10 mouse cellular contexts compared by ENCODE assay signal in genomic region chr19:38055798-38056197, GRCm38 (mm10). TPM values are rescaled to one million over a fixed set of nuclear protein-coding genes. Genes with fewer than 3 reads are reported as not detected.
DNase-seq lines count a peak whose midpoint lies in the region; ATAC-seq and TF ChIP-seq lines count a peak whose summit lies in the region.
"Had no signal": no experiment of that assay in that cellular context is flagged by ENCODE, and none has a peak within 500 bp of the region (broad histone marks: within the 10 kb centered on the region; RNA-seq: fewer than 3 reads in every experiment).

No protein-coding gene starts in this region.

- intact Hi-C loops in heart, postnatal 25 days (cut with DNase I): loop anchor here (10.0 kb wide), 1 partner anchor 299 kb away; no protein-coding TSS in a partner anchor

- H3K4me3 ChIP-seq in heart, embryonic 10.5 days: peak overlapping the region; percentile 84
- H3K4me3 ChIP-seq in ES-Bruce4 (ENCODE audit: low read depth, low read length): peak overlapping the region; percentile 79
- peak overlapping the region; percentile 66 for H3K4me3 ChIP-seq in hindbrain, embryonic 11.5 days (ENCODE audit: low read depth, low read length)
- peak overlapping the region; percentile 75 for H3K4me3 ChIP-seq in midbrain, embryonic 11.5 days (ENCODE audit: low read depth, low read length)

- DNase-seq in heart, embryonic 10.5 days (ENCODE audit: low spot score): no peak
- DNase-seq in heart, postnatal 25 days (ENCODE audit: low spot score): no peak
- no peak for DNase-seq in hindbrain, embryonic 11.5 days (ENCODE audit: low spot score)
- DNase-seq in midbrain, embryonic 11.5 days (ENCODE audit: low spot score, missing footprints): peak; percentile 83
- no peak for DNase-seq in adipocyte (ENCODE audit: low spot score)
- no peak for DNase-seq in kidney, adult 11 months
- DNase-seq: cerebellum, adult 9-10 months; kidney, postnatal 25 days had no signal

- H3K4me2 ChIP-seq in hindbrain, embryonic 11.5 days (replicated peaks; ENCODE audit: low read depth, low read length): peak overlapping the region; percentile 44
- peak overlapping the region; percentile 68 for H3K4me2 ChIP-seq in midbrain, embryonic 11.5 days

- H3K27me3 ChIP-seq in heart, embryonic 10.5 days (ENCODE audit: insufficient read depth, poor library complexity, severe bottlenecking): no peaks in the 10 kb centered on the region
- H3K27me3 ChIP-seq in ES-Bruce4 (ENCODE audit: control insufficient read depth, insufficient read depth, low read length, poor library complexity, severe bottlenecking): no peaks in the 10 kb centered on the region
- no peaks in the 10 kb centered on the region for H3K27me3 ChIP-seq in hindbrain, embryonic 11.5 days (ENCODE audit: control insufficient read depth, insufficient read depth, low read length)
- H3K27me3 ChIP-seq in midbrain, embryonic 11.5 days (ENCODE audit: control insufficient read depth, insufficient read depth, low read length): no peaks in the 10 kb centered on the region

- no peak for ATAC-seq in hindbrain, embryonic 11.5 days (ENCODE audit: low FRiP score)
- ATAC-seq in midbrain, embryonic 11.5 days (ENCODE audit: low FRiP score): no peak
- no peak for ATAC-seq in frontal cortex, adult (ENCODE audit: low TSS enrichment)

- no peak for TF ChIP-seq CTCF in ES-Bruce4 (IDR thresholded peaks at IDR 0.05; ENCODE audit: low read depth, low read length)

- TF ChIP-seq EP300 in ES-Bruce4 (IDR thresholded peaks at IDR 0.05; ENCODE audit: insufficient read depth, low read depth, low read length): no peak

- TF ChIP-seq POLR2A in ES-Bruce4 (IDR thresholded peaks at IDR 0.05; ENCODE audit: insufficient read depth, low read length): no peak

- peak overlapping the region; percentile 88 for H3K9ac ChIP-seq in ES-Bruce4 (ENCODE audit: low read depth, poor library complexity, severe bottlenecking)
- H3K9ac ChIP-seq in hindbrain, embryonic 11.5 days (ENCODE audit: low read depth, low read length): peak overlapping the region; percentile 73; the same call in 1 of the 2 replicates
- peak overlapping the region; percentile 71 for H3K9ac ChIP-seq in midbrain, embryonic 11.5 days (ENCODE audit: low read length)

- 0 out of 2 replicates have a peak overlapping the region, but pooled peaks have one; percentile 90 for H3K27ac ChIP-seq in heart, embryonic 10.5 days
- H3K27ac ChIP-seq in ES-Bruce4 (ENCODE audit: insufficient read depth, low read length): peak overlapping the region; percentile 71
- no peak overlapping the region for H3K27ac ChIP-seq in hindbrain, embryonic 11.5 days (ENCODE audit: low read depth, low read length)
- no peak overlapping the region for H3K27ac ChIP-seq in midbrain, embryonic 11.5 days (ENCODE audit: low read depth, low read length)

- no peaks in the 10 kb centered on the region for H3K9me3 ChIP-seq in heart, embryonic 10.5 days
- H3K9me3 ChIP-seq in ES-Bruce4 (replicated peaks; ENCODE audit: control insufficient read depth, insufficient read depth, low read length, poor library complexity, severe bottlenecking): no peaks in the 10 kb centered on the region
- H3K9me3 ChIP-seq in hindbrain, embryonic 11.5 days (ENCODE audit: control insufficient read depth, low read length): no peaks in the 10 kb centered on the region
- no peaks in the 10 kb centered on the region for H3K9me3 ChIP-seq in midbrain, embryonic 11.5 days (ENCODE audit: control insufficient read depth, low read length)

- WGBS in heart, embryonic 10.5 days: 23% methylated on average over 6 of the region's 6 CpGs
- 22% methylated on average over 6 of the region's 6 CpGs for WGBS in hindbrain, embryonic 11.5 days
- WGBS in midbrain, embryonic 11.5 days: 21% methylated on average over 6 of the region's 6 CpGs

- peaks cover 6% of the 10 kb centered on the region for H3K4me1 ChIP-seq in heart, embryonic 10.5 days
- H3K4me1 ChIP-seq in ES-Bruce4 (ENCODE audit: control insufficient read depth, insufficient read depth, low read length): no peaks in the 10 kb centered on the region
- 0 out of 2 replicates have a peak, but pooled peaks cover 2% of the 10 kb centered on the region for H3K4me1 ChIP-seq in hindbrain, embryonic 11.5 days (replicated peaks; ENCODE audit: control insufficient read depth, insufficient read depth, low read length)
- peaks cover 7% of the 10 kb centered on the region; the same call in 1 of the 2 replicates for H3K4me1 ChIP-seq in midbrain, embryonic 11.5 days (ENCODE audit: control insufficient read depth, insufficient read depth, low read length)

- H3K36me3 ChIP-seq in heart, embryonic 10.5 days: peaks cover 31% of the 10 kb centered on the region
- peaks cover 36% of the 10 kb centered on the region for H3K36me3 ChIP-seq in ES-Bruce4 (ENCODE audit: control insufficient read depth, insufficient read depth, low read length, poor library complexity, severe bottlenecking)
- H3K36me3 ChIP-seq in hindbrain, embryonic 11.5 days (ENCODE audit: control insufficient read depth, insufficient read depth, low read length): 0 out of 2 replicates have a peak, but pooled peaks cover 3% of the 10 kb centered on the region
- peaks cover 8% of the 10 kb centered on the region; the same call in 1 of the 2 replicates for H3K36me3 ChIP-seq in midbrain, embryonic 11.5 days (ENCODE audit: control insufficient read depth, insufficient read depth, low read length)

RNA-seq across cellular contexts. Expression of gene Cep55, which starts 1.0 kb away (rescaled TPM):
- polyA plus RNA-seq in heart, embryonic 10.5 days (2016; fragmentation: Nextera tagmentation; extraction: Ambion mirVana): 30.0 and 31.8 TPM in 2 replicates
- total RNA-seq in heart, postnatal 25 days (2021): under 1 TPM; 0.50 to 0.78 TPM
- polyA plus RNA-seq in ES-Bruce4 (2011; ENCODE audit: insufficient read depth, insufficient read length, low read depth, missing spikeins): 70.4 and 75.1 TPM in 2 replicates
- polyA plus RNA-seq in hindbrain, embryonic 11.5 days (2014; fragmentation: Nextera tagmentation; extraction: Ambion mirVana): 44.1 and 46.9 TPM in 2 replicates
- polyA plus RNA-seq in midbrain, embryonic 11.5 days (2014; fragmentation: Nextera tagmentation; extraction: Ambion mirVana): 60.8 and 67.1 TPM in 2 replicates

RNA-seq across cellular contexts. Expression of gene Myof, which starts 12.4 kb away (rescaled TPM):
- polyA plus RNA-seq in heart, embryonic 10.5 days (2016; fragmentation: Nextera tagmentation; extraction: Ambion mirVana): 4.0 and 4.6 TPM in 2 replicates
- 10 to 100 TPM in 1 of 2 experiments, 1 to 10 TPM in 1; 9.5 to 10.3 TPM for total RNA-seq in heart, postnatal 25 days (2021)
- 23.1 and 25.2 TPM in 2 replicates for polyA plus RNA-seq in ES-Bruce4 (2011; ENCODE audit: insufficient read depth, insufficient read length, low read depth, missing spikeins)
- 3.4 and 5.3 TPM in 2 replicates for polyA plus RNA-seq in hindbrain, embryonic 11.5 days (2014; fragmentation: Nextera tagmentation; extraction: Ambion mirVana)
- polyA plus RNA-seq in midbrain, embryonic 11.5 days (2014; fragmentation: Nextera tagmentation; extraction: Ambion mirVana): 3.3 and 3.6 TPM in 2 replicates

RNA-seq across cellular contexts. Expression of gene Ffar4, which starts 41.1 kb away (rescaled TPM):
- polyA plus RNA-seq in heart, embryonic 10.5 days (2016; fragmentation: Nextera tagmentation; extraction: Ambion mirVana): 0.14 and 1.5 TPM in 2 replicates
- under 1 TPM in 1 of 2 experiments, not detected in 1; 0.20 TPM for total RNA-seq in heart, postnatal 25 days (2021)
- polyA plus RNA-seq in ES-Bruce4 (2011; ENCODE audit: insufficient read depth, insufficient read length, low read depth, missing spikeins): not detected in 2 replicates
- polyA plus RNA-seq in hindbrain, embryonic 11.5 days (2014; fragmentation: Nextera tagmentation; extraction: Ambion mirVana): not detected in 2 replicates
- polyA plus RNA-seq in midbrain, embryonic 11.5 days (2014; fragmentation: Nextera tagmentation; extraction: Ambion mirVana): not detected in 2 replicates

Comparison
In these comparisons a context has a peak if more than half of its experiments do, and no peak if none do; other contexts are left out.
1. H3K27ac ChIP-seq: peak in heart, embryonic 10.5 days (single experiment) and ES-Bruce4 (single experiment); none in hindbrain, embryonic 11.5 days (single experiment) and midbrain, embryonic 11.5 days (single experiment).
2. Peak in every context shown above with its lines, with median percentiles within 50 percentile points of each other: H3K4me3 ChIP-seq and H3K9ac ChIP-seq.